Mouse (Mus musculus) midbrain, embryonic 13.5 days (tissue): ENCODE measurements around the gene Grm7. TPM values are rescaled to one million over a fixed set of nuclear protein-coding genes. Genes with fewer than 3 reads are reported as not detected.

Experiments used
- ATAC-seq: fragments of 200-750 bp; cut with Nextera tagmentation; 2 replicates; pipeline ENCODE4 v1.8.0; 2017; ENCODE audit warnings: mild to moderate bottlenecking, moderate TSS enrichment, moderate library complexity
- H3K27ac ChIP-seq: fragments of 300-500 bp; sonication (generic); 2 replicates; pipeline ENCODE4 v1.5.1; 2015; ENCODE audit warnings: inconsistent platforms, mild to moderate bottlenecking, moderate library complexity
- H3K27me3 ChIP-seq: fragments of 300-500 bp; sonication (generic); 2 replicates; pipeline ENCODE4 v1.6.1; 2015; ENCODE audit warnings: mild to moderate bottlenecking, inconsistent platforms
- H3K36me3 ChIP-seq: fragments of 300-500 bp; sonication (generic); 2 replicates; pipeline ENCODE4 v1.6.1; 2015; ENCODE audit warnings: mild to moderate bottlenecking, inconsistent platforms
- H3K4me1 ChIP-seq: fragments of 300-500 bp; sonication (generic); replicated peaks from 2 replicates; pipeline ENCODE4 v1.6.1; 2015; ENCODE audit warnings: inconsistent platforms
- H3K4me2 ChIP-seq: fragments of 300-500 bp; sonication (generic); replicated peaks from 2 replicates; pipeline ENCODE4 v1.6.1; 2015; ENCODE audit warnings: moderate library complexity, mild to moderate bottlenecking, inconsistent platforms
- H3K4me3 ChIP-seq: fragments of 300-500 bp; sonication (generic); replicated peaks from 2 replicates; pipeline ENCODE4 v1.5.1; 2015; ENCODE audit warnings: mild to moderate bottlenecking, inconsistent platforms
- H3K9ac ChIP-seq: fragments of 300-500 bp; sonication (generic); replicated peaks from 2 replicates; pipeline ENCODE4 v1.6.1; 2015; ENCODE audit warnings: mild to moderate bottlenecking, inconsistent platforms
- H3K9me3 ChIP-seq: fragments of 300-500 bp; sonication (generic); 2 replicates; pipeline ENCODE4 v1.6.1; 2016; ENCODE audit warnings: mild to moderate bottlenecking, inconsistent platforms
- WGBS: fragments of 180-500 bp; shearing (Covaris S2); methylation state at CpG from one replicate; pipeline ENCODE4 v1.1.7; 2015; 5-methylcytosine and 5-hydroxymethylcytosine counted together
- polyA plus RNA-seq: library from polyadenylated mRNA; unstranded; fragments of >200 nt; fragmentation: Nextera tagmentation; extraction: Ambion mirVana; gene quantifications from 2 replicates; pipeline ENCODE4 v1.2.1, GENCODE M21; 2015

The Grm7 gene
- polyA plus RNA-seq, 1 experiment from 2014 or later, result 8.0 TPM

DNA sequence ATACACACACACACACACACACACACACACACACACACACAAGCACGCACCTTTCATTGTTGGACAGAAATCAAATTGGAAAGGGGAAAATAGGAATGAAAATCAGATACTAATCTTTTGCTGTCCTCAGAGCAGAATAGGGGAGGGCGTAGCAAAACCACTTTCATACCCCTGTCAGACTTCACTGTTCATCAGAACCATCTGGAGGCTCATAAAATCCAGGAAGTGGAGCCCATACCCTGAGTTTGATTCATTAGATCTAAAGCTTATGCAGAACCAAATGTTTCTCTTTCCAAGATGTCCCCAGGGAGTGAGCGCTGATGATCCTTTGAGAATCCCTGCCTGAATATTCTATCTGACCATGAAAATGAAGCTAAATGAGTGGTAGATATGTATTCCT, 611.6 kb downstream of the Grm7 start:
- no peak for ATAC-seq
- H3K27ac ChIP-seq, result no peak overlapping the region
- H3K27me3 ChIP-seq, result no peaks in the 10 kb centered on the region
- no peak overlapping the region for H3K4me3 ChIP-seq
- no peak overlapping the region for H3K9ac ChIP-seq
- H3K4me1 ChIP-seq, result no peaks in the 10 kb centered on the region
- no peaks in the 10 kb centered on the region for H3K36me3 ChIP-seq
- WGBS, result 89% methylated on average over 3 of the region's 3 CpGs
- no peak overlapping the region for H3K4me2 ChIP-seq
- no peaks in the 10 kb centered on the region for H3K9me3 ChIP-seq

DNA sequence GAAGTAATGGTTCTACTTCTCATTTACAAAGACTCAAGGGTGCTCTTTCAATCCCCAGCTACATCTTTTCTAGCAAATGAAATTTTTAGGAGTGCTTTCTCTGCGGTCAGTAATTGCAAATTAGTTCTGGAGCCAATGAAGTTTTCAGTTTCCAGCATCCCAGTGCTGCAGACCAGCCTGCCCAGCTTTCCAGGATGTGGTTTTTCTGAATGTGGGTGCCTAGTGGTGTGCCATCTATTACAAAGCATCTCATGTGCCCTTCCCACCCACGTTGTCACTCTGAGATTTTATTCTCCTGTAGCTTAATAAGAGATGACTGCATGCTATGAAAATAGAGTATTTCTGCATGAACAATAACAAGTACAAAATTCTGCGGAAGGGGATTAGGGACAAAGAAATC, 612.9 kb downstream of the Grm7 start:
- no peaks in the 10 kb centered on the region for H3K4me1 ChIP-seq
- no peaks in the 10 kb centered on the region for H3K9me3 ChIP-seq
- H3K4me3 ChIP-seq, result no peak overlapping the region
- no peak overlapping the region for H3K27ac ChIP-seq
- no peak overlapping the region for H3K9ac ChIP-seq
- H3K36me3 ChIP-seq, result no peaks in the 10 kb centered on the region
- no peaks in the 10 kb centered on the region for H3K27me3 ChIP-seq
- 51% methylated on average over 3 of the region's 3 CpGs for WGBS
- ATAC-seq, result no peak
- no peak overlapping the region for H3K4me2 ChIP-seq

DNA sequence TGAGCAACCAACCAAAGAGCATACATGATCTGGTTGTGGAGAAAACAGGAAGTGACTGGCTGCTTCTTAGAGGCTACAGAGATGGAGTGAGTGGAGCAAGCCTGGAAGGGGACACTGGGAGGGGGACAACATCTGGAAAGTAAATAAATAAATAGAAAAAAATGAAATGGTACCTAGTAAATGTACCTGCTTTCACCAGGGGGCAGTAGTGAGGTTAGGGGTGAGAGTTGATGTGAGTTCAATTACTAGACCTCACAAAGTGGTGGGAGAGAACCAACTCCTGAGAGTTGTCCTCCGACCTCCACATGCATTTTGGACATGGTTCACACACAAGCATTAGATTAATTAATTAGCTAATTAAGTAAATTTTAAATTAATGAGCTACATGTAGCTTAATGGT, 615.8 kb downstream of the Grm7 start:
- WGBS, result 91% methylated on average over 1 of the region's 1 CpGs
- ATAC-seq, result no peak
- no peak overlapping the region for H3K27ac ChIP-seq
- no peak overlapping the region for H3K4me3 ChIP-seq
- H3K36me3 ChIP-seq, result no peaks in the 10 kb centered on the region
- H3K27me3 ChIP-seq, result no peaks in the 10 kb centered on the region
- no peaks in the 10 kb centered on the region for H3K9me3 ChIP-seq
- H3K4me2 ChIP-seq, result no peak overlapping the region
- no peak overlapping the region for H3K9ac ChIP-seq
- no peaks in the 10 kb centered on the region for H3K4me1 ChIP-seq

DNA sequence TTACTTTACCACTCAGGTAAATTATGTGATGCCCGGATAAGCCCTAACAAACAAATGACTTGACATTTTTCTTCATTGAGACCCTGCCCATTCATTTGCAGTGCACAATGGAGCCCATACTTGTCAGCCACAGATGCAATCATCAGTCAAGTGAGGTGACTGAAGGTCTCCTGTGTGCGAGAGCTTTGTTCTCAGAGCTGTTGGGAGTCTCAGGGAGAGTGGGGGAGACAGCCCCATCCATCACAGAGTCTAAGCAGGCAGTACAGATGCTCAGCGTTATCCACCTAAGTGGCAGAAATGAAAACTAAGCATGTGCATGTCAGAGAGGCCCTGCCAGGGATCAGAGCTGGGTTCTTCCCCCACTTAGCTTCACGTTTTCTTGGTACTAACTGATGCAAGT, 631.3 kb downstream of the Grm7 start:
- ATAC-seq, result no peak
- Histone ChIP-seq H3K4me2 (no peak overlapping the region), H3K36me3 (no peaks in the 10 kb centered on the region), H3K4me1 (no peaks in the 10 kb centered on the region), H3K9ac (no peak overlapping the region), H3K27ac (no peak overlapping the region), H3K4me3 (no peak overlapping the region), H3K27me3 (no peaks in the 10 kb centered on the region), H3K9me3 (no peaks in the 10 kb centered on the region)
- 66% methylated on average over 4 of the region's 4 CpGs for WGBS

DNA sequence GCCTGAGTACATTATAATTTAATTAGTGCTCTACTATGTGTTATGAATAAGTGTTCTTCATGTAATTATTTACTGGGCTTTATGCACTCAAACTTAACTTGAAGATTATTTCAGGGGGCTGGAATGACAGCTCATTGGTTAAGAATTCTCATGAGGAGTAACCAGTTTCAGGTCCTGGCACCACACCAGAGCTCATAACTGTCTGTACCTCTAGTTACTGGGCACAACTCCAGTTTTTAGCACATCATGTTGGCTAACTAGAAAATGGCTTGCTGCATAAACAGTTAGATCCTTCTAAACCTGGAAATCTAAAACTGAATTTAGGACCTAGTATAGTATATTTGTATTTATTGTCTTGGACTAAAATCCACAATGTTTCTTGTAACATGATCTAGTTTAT, 633.1 kb downstream of the Grm7 start:
- Histone ChIP-seq H3K4me2 (no peak overlapping the region), H3K36me3 (no peaks in the 10 kb centered on the region), H3K27ac (no peak overlapping the region), H3K9me3 (no peaks in the 10 kb centered on the region), H3K27me3 (no peaks in the 10 kb centered on the region), H3K4me1 (no peaks in the 10 kb centered on the region), H3K4me3 (no peak overlapping the region), H3K9ac (no peak overlapping the region)
- ATAC-seq, result no peak

DNA sequence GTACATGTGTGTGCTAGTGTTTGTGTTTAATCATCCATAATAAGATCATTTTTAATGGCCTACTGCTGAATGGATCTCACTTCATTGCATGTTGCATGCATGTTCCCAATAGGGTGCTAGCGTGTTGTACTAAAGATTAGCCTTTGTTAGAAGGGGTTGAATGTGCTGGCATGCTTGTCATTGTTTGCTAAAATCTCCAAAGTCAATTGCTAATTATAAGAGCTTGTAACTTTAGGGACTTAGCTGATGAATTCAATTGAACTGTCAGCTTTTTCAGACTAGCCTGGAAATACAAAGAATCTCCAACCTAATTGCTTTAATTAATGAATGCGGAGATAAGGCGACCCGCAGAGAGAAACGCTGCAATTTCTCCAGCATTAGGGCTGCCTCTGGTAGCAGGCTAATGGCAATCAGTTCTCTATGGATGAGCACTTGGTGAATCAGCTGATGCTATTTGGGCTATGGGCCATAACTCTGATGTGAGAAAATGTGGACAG, 648.2 kb downstream of the Grm7 start:
- Histone ChIP-seq H3K27ac (no peak overlapping the region), H3K36me3 (no peaks in the 10 kb centered on the region), H3K4me2 (no peak overlapping the region), H3K9ac (no peak overlapping the region), H3K4me1 (no peaks in the 10 kb centered on the region), H3K9me3 (no peaks in the 10 kb centered on the region), H3K27me3 (no peaks in the 10 kb centered on the region), H3K4me3 (no peak overlapping the region)
- 30% methylated on average over 5 of the region's 5 CpGs for WGBS
- ATAC-seq, result peak; percentile 86

DNA sequence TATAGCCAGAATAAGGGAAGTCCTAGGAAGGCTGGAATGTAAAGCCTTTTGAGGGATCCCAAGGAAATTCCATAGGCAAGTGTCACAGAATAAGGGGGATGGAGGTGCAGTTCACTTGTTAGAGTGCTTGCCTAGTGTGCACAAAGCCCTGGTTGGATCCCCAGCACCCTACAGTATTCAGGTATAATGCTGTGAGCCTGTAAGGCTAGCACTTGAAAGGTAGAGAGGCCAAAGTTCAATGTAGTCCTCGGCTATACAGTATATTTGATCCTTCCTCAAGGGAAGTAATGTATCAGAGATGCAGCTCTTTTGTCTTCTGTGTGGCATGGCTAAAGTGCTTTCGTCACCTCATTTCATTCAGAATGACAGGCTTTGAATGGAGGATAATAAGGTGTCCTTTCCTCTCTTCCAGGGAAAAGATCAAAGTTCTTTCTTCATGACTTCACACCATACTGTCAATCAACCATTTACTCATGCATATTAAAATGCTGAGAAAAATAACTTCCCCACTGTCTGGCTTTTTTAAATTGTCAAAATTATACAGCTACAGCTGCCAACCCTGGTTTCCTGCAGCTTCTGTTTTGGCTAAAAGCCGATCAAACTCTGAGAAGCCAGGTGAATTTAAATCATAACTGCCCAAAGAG, 658.7 kb downstream of the Grm7 start:
- peak; percentile 63; the same call in 1 of the 2 replicates for ATAC-seq
- WGBS, result 35% methylated on average over 3 of the region's 3 CpGs

DNA sequence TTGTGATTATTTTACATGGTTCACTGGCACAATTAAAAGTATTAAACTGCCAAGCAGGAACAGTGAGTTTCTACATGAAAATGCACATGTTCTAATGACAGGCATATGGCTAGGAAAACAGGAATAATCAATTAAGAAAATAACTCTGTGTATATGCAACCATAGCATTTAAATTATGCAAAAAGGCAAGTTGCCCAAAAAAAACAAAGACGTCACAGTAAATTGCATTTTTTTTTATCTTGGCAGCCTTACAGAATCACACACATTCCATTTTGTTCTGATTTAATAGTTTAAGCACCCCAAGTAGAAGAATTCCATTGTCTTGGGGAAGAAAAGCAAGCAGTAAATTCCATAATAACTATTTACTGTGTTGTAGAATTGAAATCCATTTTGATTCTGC, 716.3 kb downstream of the Grm7 start:
- H3K27me3 ChIP-seq, result no peaks in the 10 kb centered on the region
- H3K36me3 ChIP-seq, result no peaks in the 10 kb centered on the region
- H3K4me1 ChIP-seq, result no peaks in the 10 kb centered on the region
- H3K9ac ChIP-seq, result no peak overlapping the region
- no peak for ATAC-seq
- H3K4me3 ChIP-seq, result no peak overlapping the region
- WGBS, result 72% methylated on average over 1 of the region's 1 CpGs
- H3K4me2 ChIP-seq, result no peak overlapping the region
- no peaks in the 10 kb centered on the region for H3K9me3 ChIP-seq
- H3K27ac ChIP-seq, result no peak overlapping the region

More for the DNA sequence above, 658.7 kb downstream of the Grm7 start:
- Histone ChIP-seq H3K4me1 (peaks cover 7% of the 10 kb centered on the region; the same call in 1 of the 2 replicates), H3K9me3 (0 out of 2 replicates have a peak, but pooled peaks cover under 1% of the 10 kb centered on the region), H3K27me3 (no peaks in the 10 kb centered on the region), H3K36me3 (no peaks in the 10 kb centered on the region), H3K4me2 (no peak overlapping the region), H3K9ac (no peak overlapping the region), H3K4me3 (no peak overlapping the region), H3K27ac (no peak overlapping the region)

DNA sequence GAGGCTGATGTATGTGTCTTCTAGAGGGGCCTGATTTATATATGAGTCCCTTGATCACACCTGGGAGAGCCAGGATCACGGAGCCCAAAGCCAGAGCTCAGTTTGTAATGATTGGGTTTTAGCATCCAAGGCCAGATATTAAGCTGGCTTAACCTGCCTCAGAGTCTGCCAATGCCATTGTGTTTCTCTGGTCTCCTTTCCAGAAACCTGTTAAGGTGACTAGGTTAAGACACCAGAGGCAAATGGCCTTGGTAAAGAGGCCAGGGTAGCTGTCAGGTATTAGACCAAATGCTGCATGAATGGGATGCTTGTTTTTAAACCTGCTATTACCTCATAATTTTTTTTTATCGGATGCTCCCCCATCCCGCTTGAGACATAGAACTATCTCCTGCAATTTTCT, 722.7 kb downstream of the Grm7 start:
- Histone ChIP-seq H3K36me3 (no peaks in the 10 kb centered on the region), H3K4me2 (no peak overlapping the region), H3K9ac (no peak overlapping the region), H3K9me3 (no peaks in the 10 kb centered on the region), H3K4me1 (peaks cover 16% of the 10 kb centered on the region), H3K4me3 (no peak overlapping the region), H3K27me3 (no peaks in the 10 kb centered on the region), H3K27ac (no peak overlapping the region)
- 94% methylated on average over 3 of the region's 3 CpGs for WGBS
- ATAC-seq, result no peak

DNA sequence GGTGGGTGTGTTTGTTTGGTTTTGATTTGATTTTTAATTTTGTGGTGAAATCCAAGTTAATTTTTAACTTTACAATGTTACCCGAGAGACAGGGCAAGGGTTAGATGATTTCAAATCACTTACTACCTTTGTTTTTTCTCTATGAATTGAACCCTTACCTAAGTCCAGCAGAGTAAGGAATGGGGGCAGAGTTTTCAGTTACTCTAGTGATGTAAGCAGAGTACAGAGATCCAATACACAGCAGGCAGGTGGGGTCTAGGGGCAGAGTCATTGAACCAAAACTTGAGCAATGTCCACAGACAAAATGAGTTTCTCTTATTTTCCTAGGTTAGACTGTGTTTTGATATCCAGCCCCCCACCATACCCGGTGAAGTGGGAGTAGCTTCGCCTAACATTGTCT, 723.2 kb downstream of the Grm7 start:
- no peaks in the 10 kb centered on the region for H3K36me3 ChIP-seq
- H3K9ac ChIP-seq, result no peak overlapping the region
- WGBS, result 81% methylated on average over 3 of the region's 3 CpGs
- no peak for ATAC-seq
- peaks cover 21% of the 10 kb centered on the region for H3K4me1 ChIP-seq
- H3K4me2 ChIP-seq, result no peak overlapping the region
- H3K4me3 ChIP-seq, result no peak overlapping the region
- no peaks in the 10 kb centered on the region for H3K27me3 ChIP-seq
- H3K9me3 ChIP-seq, result no peaks in the 10 kb centered on the region
- H3K27ac ChIP-seq, result no peak overlapping the region

DNA sequence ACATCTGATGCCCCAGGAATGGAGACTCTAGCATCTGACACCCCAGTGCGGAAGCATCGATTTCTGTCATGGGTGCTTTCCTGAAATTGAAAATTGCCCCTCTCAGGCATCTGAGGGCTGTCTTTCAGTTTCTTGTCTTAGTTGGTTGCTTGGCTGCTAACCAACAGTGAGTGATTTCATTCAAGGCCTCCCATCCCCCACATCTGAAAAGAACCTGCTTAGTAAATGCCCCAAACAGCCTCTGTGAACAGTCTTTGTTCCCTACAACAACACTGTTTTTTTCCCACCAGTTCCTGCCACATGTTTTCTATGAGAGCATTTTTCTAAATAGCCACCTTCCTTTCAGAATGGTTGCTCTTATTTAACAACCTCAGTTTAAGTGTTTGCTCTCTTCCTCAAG, 723.6 kb downstream of the Grm7 start:
- no peaks in the 10 kb centered on the region for H3K36me3 ChIP-seq
- no peaks in the 10 kb centered on the region for H3K27me3 ChIP-seq
- no peak overlapping the region for H3K9ac ChIP-seq
- no peak for ATAC-seq
- H3K4me1 ChIP-seq, result peaks cover 24% of the 10 kb centered on the region
- 84% methylated on average over 2 of the region's 2 CpGs for WGBS
- H3K4me2 ChIP-seq, result no peak overlapping the region
- no peak overlapping the region for H3K27ac ChIP-seq
- no peak overlapping the region for H3K4me3 ChIP-seq
- no peaks in the 10 kb centered on the region for H3K9me3 ChIP-seq

DNA sequence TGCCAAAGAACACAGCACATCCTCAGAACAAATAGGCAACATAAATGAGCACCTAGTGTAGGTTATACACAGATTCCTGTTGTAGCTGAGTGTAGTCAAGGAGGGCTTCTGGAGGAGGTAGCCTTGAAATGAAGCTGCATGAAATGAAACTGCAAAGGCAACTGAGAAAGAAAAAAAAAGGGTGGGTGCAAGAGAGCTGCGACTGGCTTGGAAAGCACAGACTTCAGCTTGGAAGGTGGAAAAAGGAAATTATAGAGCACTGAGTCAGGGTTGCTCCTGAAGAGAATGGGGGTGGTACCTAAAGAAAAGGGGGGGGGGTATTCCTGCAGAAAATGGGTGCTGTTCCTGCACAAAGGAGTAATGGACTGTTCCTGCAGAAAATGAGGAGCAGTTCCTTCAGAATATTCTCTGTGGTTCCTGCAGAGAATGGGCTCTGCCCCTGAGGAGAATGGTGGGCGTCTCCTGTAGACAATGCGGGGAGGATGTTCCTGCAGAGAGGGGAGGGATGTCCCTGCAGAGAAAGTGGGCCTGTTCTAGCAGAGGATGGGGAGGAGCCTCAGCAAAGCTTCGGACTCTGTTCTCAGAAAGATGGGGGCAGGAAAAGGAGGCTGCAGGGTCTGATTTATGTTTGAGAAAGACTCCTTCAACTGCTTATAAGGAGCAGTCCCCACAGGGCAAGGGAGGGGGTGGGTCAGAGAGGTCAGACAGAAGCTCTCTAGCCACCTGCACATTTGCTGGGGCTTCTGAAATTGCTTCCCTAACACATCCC, 726.4 kb downstream of the Grm7 start:
- Histone ChIP-seq H3K36me3 (no peaks in the 10 kb centered on the region), H3K9me3 (no peaks in the 10 kb centered on the region), H3K27ac (peak overlapping the region; percentile 39; the same call in 1 of the 2 replicates), H3K27me3 (no peaks in the 10 kb centered on the region), H3K9ac (no peak overlapping the region), H3K4me1 (peaks cover 24% of the 10 kb centered on the region), H3K4me2 (no peak overlapping the region), H3K4me3 (no peak overlapping the region)
- ATAC-seq, result peak; percentile 21; the same call in 1 of the 2 replicates
- 19% methylated on average over 4 of the region's 4 CpGs for WGBS
